Comparison of ENCODE assay signal across 9 mouse cellular contexts in genomic region chr11:66982794-66983193, GRCm38 (mm10). TPM values are rescaled to one million over a fixed set of nuclear protein-coding genes. Genes with fewer than 3 reads are reported as not detected.
DNase-seq lines count a peak whose midpoint lies in the region; ATAC-seq and TF ChIP-seq lines count a peak whose summit lies in the region.
"Had no signal": no experiment of that assay in that cellular context is flagged by ENCODE, and none has a peak within 500 bp of the region (broad histone marks: within the 10 kb centered on the region; RNA-seq: fewer than 3 reads in every experiment).

No protein-coding gene starts in this region.

- 47% methylated on average over 6 of the region's 6 CpGs for WGBS in liver, embryonic 12.5 days (ENCODE audit: insufficient replicate concordance)

- TF ChIP-seq POLR2A in embryonic fibroblast, embryonic 13.5 days (IDR thresholded peaks at IDR 0.05; ENCODE audit: low read depth, low read length) = no peak

- no peak overlapping the region for H3K4me3 ChIP-seq in liver, embryonic 12.5 days
- no peak overlapping the region for H3K4me3 ChIP-seq in embryonic fibroblast, embryonic 13.5 days (ENCODE audit: insufficient read depth, low read length)
- peak overlapping the region; percentile 57 for H3K4me3 ChIP-seq in megakaryocyte, embryonic 14.5 days (replicated peaks)
- H3K4me3 ChIP-seq: lung, embryonic 15.5 days had no signal

- H3K27me3 ChIP-seq in liver, embryonic 12.5 days (replicated peaks) = peaks cover 30% of the 10 kb centered on the region
- H3K27me3 ChIP-seq in megakaryocyte, embryonic 14.5 days (replicated peaks) = peaks cover 39% of the 10 kb centered on the region
- H3K27me3 ChIP-seq: lung, embryonic 15.5 days had no signal

- H3K9ac ChIP-seq in liver, embryonic 12.5 days = no peak overlapping the region
- H3K9ac ChIP-seq: lung, embryonic 15.5 days had no signal

- ATAC-seq in liver, embryonic 12.5 days = no peak

- no peaks in the 10 kb centered on the region for H3K9me3 ChIP-seq in liver, embryonic 12.5 days (replicated peaks)
- no peaks in the 10 kb centered on the region for H3K9me3 ChIP-seq in megakaryocyte, embryonic 14.5 days
- H3K9me3 ChIP-seq: lung, embryonic 15.5 days had no signal

- peaks cover 7% of the 10 kb centered on the region for H3K4me1 ChIP-seq in liver, embryonic 12.5 days
- 0 out of 2 replicates have a peak, but pooled peaks cover 3% of the 10 kb centered on the region for H3K4me1 ChIP-seq in embryonic fibroblast, embryonic 13.5 days (ENCODE audit: control insufficient read depth, insufficient read depth, low read length)
- H3K4me1 ChIP-seq in megakaryocyte, embryonic 14.5 days = peaks cover 28% of the 10 kb centered on the region

- H3K27ac ChIP-seq in liver, embryonic 12.5 days = no peak overlapping the region
- no peak overlapping the region for H3K27ac ChIP-seq in embryonic fibroblast, embryonic 13.5 days (ENCODE audit: insufficient read depth, low read length)

- peak; percentile 55; the same call in 1 of the 2 replicates for TF ChIP-seq CTCF in embryonic fibroblast, embryonic 13.5 days (IDR thresholded peaks at IDR 0.05; ENCODE audit: borderline replicate concordance, insufficient read depth, low read length)

- no peaks in the 10 kb centered on the region for H3K36me3 ChIP-seq in liver, embryonic 12.5 days
- H3K36me3 ChIP-seq in megakaryocyte, embryonic 14.5 days (replicated peaks; ENCODE audit: low read length) = no peaks in the 10 kb centered on the region
- H3K36me3 ChIP-seq: lung, embryonic 15.5 days had no signal

- no peak overlapping the region for H3K4me2 ChIP-seq in liver, embryonic 12.5 days

- peak; percentile 26 for DNase-seq in liver
- peak; percentile 11 for DNase-seq in T-cell, adult 2 months (ENCODE audit: low spot score)
- DNase-seq in kidney, adult 18-20 months = peak; percentile 58
- peak; percentile 36 for DNase-seq in thymus, postnatal 25 days
- no peak for DNase-seq in frontal cortex, postnatal 10 days (ENCODE audit: low spot score in 2 of 2)

RNA-seq across cellular contexts. Expression of gene Tmem238l, which starts 26.4 kb away (rescaled TPM):
- polyA plus RNA-seq in liver, embryonic 12.5 days (2016; fragmentation: Nextera tagmentation; extraction: Ambion mirVana) = not detected in 2 replicates
- polyA plus RNA-seq in embryonic fibroblast, embryonic 13.5 days (2011; ENCODE audit: insufficient read length, low read depth, missing spikeins) = not detected in 2 replicates
- polyA plus RNA-seq in megakaryocyte, embryonic 14.5 days (2012; ENCODE audit: insufficient read depth, low replicate concordance) = not detected in 2 replicates
- polyA plus RNA-seq: lung, embryonic 15.5 days had no signal

RNA-seq across cellular contexts. Expression of gene Tmem220, which starts 42.2 kb away (rescaled TPM):
- 0.93 and 1.2 TPM in 2 replicates for polyA plus RNA-seq in liver, embryonic 12.5 days (2016; fragmentation: Nextera tagmentation; extraction: Ambion mirVana)
- polyA plus RNA-seq in embryonic fibroblast, embryonic 13.5 days (2011; ENCODE audit: insufficient read length, low read depth, missing spikeins) = 2.6 and 2.9 TPM in 2 replicates
- 1.8 TPM in 1 of 2 replicates, not detected in the other for polyA plus RNA-seq in megakaryocyte, embryonic 14.5 days (2012; ENCODE audit: insufficient read depth, low replicate concordance)

Comparison
In these comparisons a context has a peak if more than half of its experiments do, and no peak if none do; other contexts are left out.
1. DNase-seq: peak in liver (single experiment), T-cell, adult 2 months (single experiment), kidney, adult 18-20 months (single experiment) and thymus, postnatal 25 days (single experiment); none in frontal cortex, postnatal 10 days (0 of 2).